Mouse (Mus musculus): ENCODE measurements around the gene Hoxd4.

- TF ChIP-seq CTCF (conservative IDR thresholded peaks at IDR 0.05; ENCODE audit: insufficient read depth, insufficient read length, low read depth, low read length) (no peak), POLR2A (IDR thresholded peaks at IDR 0.05; ENCODE audit: low read depth, low read length) (no peak)
Observed at GRCm38 (mm10) chr2:74777536-74778275, 66.0 kb downstream of the Hoxd4 start.
